Mouse (Mus musculus): ENCODE measurements at regions not wholly inside any gene's neighbourhood (a gene's known extent, or its start where the extent isn't known, plus 50 kb on each side); places are given as distances from the start of the nearest gene placed in this dataset.

DNA sequence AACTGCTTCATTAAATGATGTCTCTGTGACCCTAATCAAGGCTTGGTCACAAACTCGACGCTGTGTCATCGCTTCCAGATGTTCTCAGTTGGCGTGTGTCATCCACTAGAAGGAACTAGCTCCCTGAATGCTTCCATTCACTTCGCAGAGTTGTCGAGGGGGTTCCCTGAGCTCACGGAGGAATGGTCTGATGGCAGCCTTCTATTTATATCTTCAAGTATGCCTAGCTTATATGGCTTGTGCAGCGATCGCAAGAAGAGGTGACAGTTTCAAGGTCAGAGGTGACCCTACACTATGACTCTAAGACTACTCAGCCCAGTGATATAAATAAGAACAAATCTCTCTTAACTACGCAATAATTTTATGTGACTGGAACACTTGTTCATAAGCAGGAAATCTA, 126.3 kb downstream of the Nr4a2 start:
- no peak for DNase-seq

- no peak for DNase-seq
Observed at GRCm38 (mm10) chr2:56992851-56993250, 131.0 kb downstream of the Nr4a2 start.

DNA sequence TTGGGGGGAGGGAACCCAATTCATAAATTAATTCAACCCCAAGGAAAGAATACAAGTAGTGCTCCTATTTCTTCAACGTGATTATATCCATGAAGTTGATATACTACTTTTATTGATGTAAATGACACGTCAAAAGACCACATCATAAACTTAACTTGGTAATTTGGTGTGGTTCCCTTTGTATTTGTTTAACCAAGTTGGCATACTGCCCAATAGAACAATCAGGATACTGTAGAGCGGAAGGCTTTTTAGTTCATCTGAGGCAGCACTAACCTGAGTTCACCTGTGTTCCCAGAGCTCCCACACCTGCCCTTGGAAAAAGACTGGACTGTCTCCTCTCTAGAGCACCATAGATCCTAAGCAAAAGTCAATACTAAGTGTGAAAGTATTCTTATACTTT, 132.0 kb downstream of the Nr4a2 start:
- no peak for DNase-seq

- no peak for DNase-seq
Observed at GRCm38 (mm10) chr2:56990768-56991167, 133.0 kb downstream of the Nr4a2 start.

DNA sequence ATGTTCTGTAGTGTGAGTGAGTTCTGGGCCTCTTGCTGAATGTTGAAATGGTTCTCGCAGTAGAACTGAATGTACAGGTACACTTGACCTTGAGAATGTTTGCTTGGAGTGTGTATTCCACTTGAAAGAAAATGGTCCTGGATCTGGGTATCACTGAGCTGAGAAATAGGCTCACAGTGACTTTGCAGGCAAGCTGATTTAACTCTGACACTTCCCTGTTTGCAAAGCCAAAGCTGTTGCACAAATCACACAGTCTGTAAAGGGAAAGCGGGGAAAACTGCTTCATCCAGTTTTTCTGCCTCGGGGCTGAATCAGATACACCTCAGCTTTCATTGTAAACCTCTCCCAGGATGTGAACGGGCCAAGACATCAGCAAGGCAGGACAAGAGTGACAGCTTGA, 140.6 kb downstream of the Nr4a2 start:
- peak; percentile 6 for DNase-seq

DNA sequence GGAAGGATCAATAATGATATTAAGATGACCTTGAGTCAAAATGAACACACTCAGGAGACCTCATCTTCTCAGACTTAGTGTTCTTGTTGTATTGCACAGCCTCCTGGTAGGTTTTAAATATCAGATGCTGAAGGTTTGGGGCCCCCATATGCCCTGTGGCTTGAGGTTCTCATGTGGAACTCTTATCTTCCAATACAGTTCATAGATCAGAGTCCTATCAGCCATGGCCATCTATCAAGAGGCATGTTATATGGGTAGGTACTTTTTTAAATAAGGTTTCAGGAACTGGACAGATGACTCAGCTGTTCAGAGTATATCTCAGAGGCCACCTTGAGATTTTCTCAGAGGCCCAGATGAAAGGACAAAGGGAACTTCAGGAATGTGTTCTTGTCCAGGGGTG, 143.2 kb downstream of the Nr4a2 start:
- DNase-seq: no peak

- DNase-seq: no peak
Observed at GRCm38 (mm10) chr2:56975680-56976079, 148.1 kb downstream of the Nr4a2 start.

DNA sequence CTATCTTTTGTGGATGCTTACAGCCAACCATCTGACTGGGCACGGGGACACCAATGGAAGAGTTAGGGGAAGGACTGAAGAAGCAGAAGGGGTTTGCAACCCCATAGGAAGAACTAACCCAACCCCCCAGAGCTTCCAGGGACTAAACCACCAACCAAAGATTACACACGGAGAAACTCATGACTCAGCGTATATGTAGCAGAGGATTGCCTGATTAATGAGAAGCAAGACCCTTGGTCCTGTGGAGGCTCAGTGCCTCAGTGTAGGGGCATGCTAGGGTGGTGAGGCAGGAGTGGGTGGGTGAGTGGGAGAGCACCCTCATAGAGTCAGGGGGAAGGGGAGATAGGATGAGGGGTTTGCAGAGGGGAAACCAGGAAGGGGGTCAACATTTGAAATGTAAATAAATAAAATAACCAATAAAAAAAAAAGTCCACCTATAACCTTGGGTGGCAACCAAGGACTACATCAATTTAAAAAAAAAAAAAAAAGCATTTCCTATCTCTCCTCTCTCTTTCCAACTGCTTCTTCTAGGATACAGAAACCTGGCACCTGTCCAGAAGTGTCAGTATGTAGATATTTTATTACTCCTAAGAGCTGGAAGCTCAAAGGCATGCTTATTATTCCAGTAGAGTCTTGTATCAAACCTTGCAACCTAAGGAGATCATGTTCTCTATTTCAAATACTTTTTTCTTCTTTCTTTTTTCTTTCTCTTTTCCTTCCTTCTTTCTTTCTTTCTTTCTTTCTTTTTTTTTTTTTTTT, 159.7 kb downstream of the Nr4a2 start:
- DNase-seq: no peak

- DNase-seq: no peak
Observed at GRCm38 (mm10) chr2:56959695-56960094, 164.1 kb downstream of the Nr4a2 start.

DNA sequence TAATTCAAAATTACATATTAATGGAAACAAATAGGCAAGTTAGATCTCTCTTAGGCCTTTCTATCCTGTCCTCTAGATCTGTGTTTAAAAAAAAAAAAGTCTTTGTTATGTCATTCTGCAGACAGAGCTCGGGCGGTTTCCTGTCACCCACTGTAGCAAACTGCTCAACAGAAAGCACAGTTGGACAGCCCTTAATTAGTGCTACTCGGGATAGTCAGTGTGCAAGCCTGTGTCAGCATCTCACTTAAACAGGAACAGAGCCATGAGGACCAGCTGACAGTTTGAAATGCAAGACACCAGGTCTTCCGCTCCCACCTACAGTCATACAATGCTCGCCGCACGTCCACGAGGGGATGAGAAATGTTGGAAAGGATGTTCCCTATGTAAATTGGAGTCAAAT, 170.5 kb downstream of the Nr4a2 start:
- no peak for DNase-seq

- no peak for DNase-seq
Observed at GRCm38 (mm10) chr2:56912531-56912930, 211.3 kb downstream of the Nr4a2 start.

GRCm38 (mm10) chr2:56909096-56909865, 214.5 kb downstream of the Nr4a2 start:
- no peak for DNase-seq

- DNase-seq: no peak
Observed at GRCm38 (mm10) chr2:56885181-56885580, 238.6 kb downstream of the Nr4a2 start.

DNA sequence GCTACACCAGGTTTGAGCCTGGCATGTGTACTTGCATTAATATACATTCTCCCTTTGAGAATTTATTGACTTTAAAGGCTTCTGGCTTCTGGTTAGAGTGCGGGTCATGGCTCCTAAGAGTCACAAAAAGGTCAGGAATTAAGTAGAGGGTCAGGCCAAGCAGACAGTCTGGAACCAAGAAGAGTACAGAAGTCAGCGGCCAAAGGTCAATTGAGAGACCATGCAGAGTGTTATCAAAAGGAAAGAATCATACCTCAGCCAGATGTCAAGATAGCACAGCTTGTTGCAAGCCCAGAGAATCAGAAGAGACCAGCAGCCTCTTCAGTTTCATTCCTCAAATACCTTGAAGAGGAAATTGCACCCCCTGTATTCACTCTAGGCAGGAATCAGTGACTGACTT, 263.0 kb downstream of the Nr4a2 start:
- no peak for DNase-seq

- no peak for DNase-seq
Observed at GRCm38 (mm10) chr2:56820551-56820950, 303.3 kb downstream of the Nr4a2 start.

DNA sequence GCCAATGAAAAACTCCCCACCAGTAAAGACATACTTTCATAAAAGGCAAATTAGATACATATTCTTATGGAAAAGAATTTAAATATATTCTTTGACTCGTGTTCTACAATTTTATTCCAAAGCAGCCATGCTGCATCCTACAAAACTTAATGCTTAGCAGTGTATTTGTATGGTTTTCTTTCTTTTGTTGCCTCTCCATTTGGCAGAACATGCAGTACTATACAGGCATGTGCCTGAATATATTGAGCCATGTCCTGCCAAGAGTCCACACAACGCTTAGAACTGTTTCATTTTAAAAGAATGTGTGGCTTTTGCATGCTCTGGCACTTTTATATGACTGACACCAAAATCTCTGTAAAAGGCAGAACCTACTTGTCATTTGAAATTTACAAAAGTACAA, 339.0 kb downstream of the Nr4a2 start:
- no peak for DNase-seq
